Mouse (Mus musculus): ENCODE measurements around the gene Pcp4l1. TPM values are rescaled to one million over a fixed set of nuclear protein-coding genes. Genes with fewer than 3 reads are reported as not detected.

The Pcp4l1 gene
- polyA plus RNA-seq, 1 experiment = 12.2 TPM

GRCm38 (mm10) chr1:171204249-171204644 is 8.2 kb upstream of the Pcp4l1 start:
- TF ChIP-seq POLR2A (IDR thresholded peaks at IDR 0.05; ENCODE audit: low read depth, low read length) = no peak
- TF ChIP-seq CTCF (IDR thresholded peaks at IDR 0.05; ENCODE audit: borderline replicate concordance, insufficient read depth, low read length) = no peak
- no peaks in the 10 kb centered on the region for H3K4me1 ChIP-seq (ENCODE audit: control insufficient read depth, insufficient read depth, low read length)

GRCm38 (mm10) chr1:171203471-171204248 is 7.6 kb upstream of the Pcp4l1 start:
- TF ChIP-seq CTCF (IDR thresholded peaks at IDR 0.05; ENCODE audit: borderline replicate concordance, insufficient read depth, low read length) = no peak
- no peak for TF ChIP-seq POLR2A (IDR thresholded peaks at IDR 0.05; ENCODE audit: low read depth, low read length)
- H3K4me1 ChIP-seq (ENCODE audit: control insufficient read depth, insufficient read depth, low read length) = no peaks in the 10 kb centered on the region
- H3K27ac ChIP-seq (ENCODE audit: insufficient read depth, low read length) = no peak overlapping the region
- H3K4me3 ChIP-seq (ENCODE audit: insufficient read depth, low read length) = no peak overlapping the region

More at GRCm38 (mm10) chr1:171204249-171204644, 8.2 kb upstream of the Pcp4l1 start:
- H3K4me3 ChIP-seq (ENCODE audit: insufficient read depth, low read length) = no peak overlapping the region
- H3K27ac ChIP-seq (ENCODE audit: insufficient read depth, low read length) = no peak overlapping the region

GRCm38 (mm10) chr1:171200769-171201168 is 4.7 kb upstream of the Pcp4l1 start:
- TF ChIP-seq CTCF (IDR thresholded peaks at IDR 0.05; ENCODE audit: borderline replicate concordance, insufficient read depth, low read length) (no peak), POLR2A (IDR thresholded peaks at IDR 0.05; ENCODE audit: low read depth, low read length) (no peak)
- Histone ChIP-seq H3K4me1 (ENCODE audit: control insufficient read depth, insufficient read depth, low read length) (no peaks in the 10 kb centered on the region), H3K27ac (ENCODE audit: insufficient read depth, low read length) (no peak overlapping the region), H3K4me3 (ENCODE audit: insufficient read depth, low read length) (no peak overlapping the region)

GRCm38 (mm10) chr1:171199532-171199931 is 3.5 kb upstream of the Pcp4l1 start:
- Histone ChIP-seq H3K27ac (ENCODE audit: insufficient read depth, low read length) (no peak overlapping the region), H3K4me3 (ENCODE audit: insufficient read depth, low read length) (no peak overlapping the region), H3K4me1 (ENCODE audit: control insufficient read depth, insufficient read depth, low read length) (no peaks in the 10 kb centered on the region)
- TF ChIP-seq CTCF (IDR thresholded peaks at IDR 0.05; ENCODE audit: borderline replicate concordance, insufficient read depth, low read length) (no peak), POLR2A (IDR thresholded peaks at IDR 0.05; ENCODE audit: low read depth, low read length) (no peak)

- Histone ChIP-seq H3K27ac (ENCODE audit: insufficient read depth, low read length) (no peak overlapping the region), H3K4me1 (ENCODE audit: control insufficient read depth, insufficient read depth, low read length) (no peaks in the 10 kb centered on the region), H3K4me3 (ENCODE audit: insufficient read depth, low read length) (peak overlapping the region; percentile 37)
- TF ChIP-seq CTCF (IDR thresholded peaks at IDR 0.05; ENCODE audit: borderline replicate concordance, insufficient read depth, low read length) (no peak), POLR2A (IDR thresholded peaks at IDR 0.05; ENCODE audit: low read depth, low read length) (no peak)
Observed at GRCm38 (mm10) chr1:171195046-171195822, 834 bp downstream of the Pcp4l1 start.

- Histone ChIP-seq H3K4me3 (ENCODE audit: insufficient read depth, low read length) (no peak overlapping the region), H3K27ac (ENCODE audit: insufficient read depth, low read length) (no peak overlapping the region), H3K4me1 (ENCODE audit: control insufficient read depth, insufficient read depth, low read length) (0 out of 2 replicates have a peak, but pooled peaks cover 5% of the 10 kb centered on the region)
- TF ChIP-seq CTCF (IDR thresholded peaks at IDR 0.05; ENCODE audit: borderline replicate concordance, insufficient read depth, low read length) (no peak), POLR2A (IDR thresholded peaks at IDR 0.05; ENCODE audit: low read depth, low read length) (no peak)
Observed at GRCm38 (mm10) chr1:171193911-171194830, 1.9 kb downstream of the Pcp4l1 start.

- Histone ChIP-seq H3K27ac (ENCODE audit: insufficient read depth, low read length) (no peak overlapping the region), H3K4me3 (ENCODE audit: insufficient read depth, low read length) (no peak overlapping the region), H3K4me1 (ENCODE audit: control insufficient read depth, insufficient read depth, low read length) (0 out of 2 replicates have a peak, but pooled peaks cover 5% of the 10 kb centered on the region)
- TF ChIP-seq POLR2A (IDR thresholded peaks at IDR 0.05; ENCODE audit: low read depth, low read length) (no peak), CTCF (IDR thresholded peaks at IDR 0.05; ENCODE audit: borderline replicate concordance, insufficient read depth, low read length) (no peak)
Observed at GRCm38 (mm10) chr1:171193093-171193840, 2.8 kb downstream of the Pcp4l1 start.

- no peak overlapping the region for H3K4me3 ChIP-seq (ENCODE audit: insufficient read depth, low read length)
- no peak overlapping the region for H3K27ac ChIP-seq (ENCODE audit: insufficient read depth, low read length)
- TF ChIP-seq CTCF (IDR thresholded peaks at IDR 0.05; ENCODE audit: borderline replicate concordance, insufficient read depth, low read length) (no peak), POLR2A (IDR thresholded peaks at IDR 0.05; ENCODE audit: low read depth, low read length) (no peak)
- H3K4me1 ChIP-seq (ENCODE audit: control insufficient read depth, insufficient read depth, low read length) = 0 out of 2 replicates have a peak, but pooled peaks cover 5% of the 10 kb centered on the region
Observed at GRCm38 (mm10) chr1:171192283-171192682, 3.8 kb downstream of the Pcp4l1 start.
